Mouse (Mus musculus) telencephalon, adult 2 months (tissue): ENCODE data around the gene Ebf4.

ENCODE experiments used
- DNase-seq: peaks from one replicate; pipeline ENCODE4 v3.0.0-alpha.2; 2011; ENCODE audit warnings: low read depth, low spot score

Gene Ebf4

DNA sequence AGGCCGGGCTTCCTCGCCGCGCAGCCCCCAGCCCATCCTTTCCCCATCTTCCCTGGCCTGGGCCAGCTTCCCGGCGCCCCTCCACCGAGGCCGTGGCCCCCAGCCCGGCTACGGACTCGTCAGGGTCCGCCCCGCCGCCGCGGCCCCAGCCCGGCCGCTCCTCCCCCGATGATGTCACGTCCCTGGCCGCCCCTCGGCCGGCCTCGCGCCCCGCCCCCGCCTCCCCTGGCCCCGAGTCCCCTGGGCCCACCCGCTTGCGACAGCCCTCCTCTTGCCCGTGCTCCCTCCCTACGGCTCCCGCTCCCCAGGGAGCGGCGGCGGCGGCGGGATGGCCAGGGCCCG, at the start of gene Ebf4:
Gene Ebf4 (plus strand): TSS at position 234 of the 342 bp plus-strand sequence.
- DNase-seq = no peak

DNA sequence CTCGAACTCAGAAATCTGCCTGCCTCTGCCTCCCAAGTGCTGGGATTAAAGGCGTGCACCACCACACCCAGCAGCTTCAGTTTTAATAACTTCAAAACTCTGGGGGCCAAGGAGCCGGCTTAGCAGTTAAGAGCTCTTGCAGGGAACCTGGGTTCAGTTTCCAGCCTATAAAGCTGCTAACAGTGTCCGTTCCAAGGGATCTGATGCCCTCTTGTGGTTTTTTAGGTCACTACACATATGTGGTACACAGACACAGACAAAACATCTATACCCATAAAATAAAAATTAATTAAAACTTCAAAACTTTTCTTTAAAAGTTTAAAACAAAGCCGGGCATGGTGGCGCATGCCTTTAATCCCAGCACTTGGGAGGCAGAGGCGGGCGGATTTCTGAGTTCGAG, 48.1 kb upstream of the Ebf4 start:
- DNase-seq = no peak

DNA sequence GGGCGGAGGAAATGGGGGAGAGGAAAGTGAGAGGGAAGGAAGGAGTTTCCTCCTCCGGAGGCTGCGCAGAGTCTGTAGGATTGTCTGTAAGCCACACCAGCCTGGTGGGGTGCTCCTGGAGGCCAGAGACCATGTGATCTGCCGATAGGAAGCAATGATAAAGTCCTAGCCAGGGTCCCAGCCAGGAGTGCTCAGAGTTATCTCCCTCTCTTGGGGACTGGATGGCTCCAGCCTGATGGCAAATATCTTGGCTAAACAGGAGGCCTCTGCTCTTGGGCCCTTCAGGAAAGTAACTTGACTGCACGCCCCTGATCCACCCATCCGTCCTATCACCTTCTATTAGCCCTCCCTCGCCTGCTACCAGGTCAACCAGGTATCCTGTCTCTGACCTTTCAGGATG, 46.7 kb upstream of the Ebf4 start:
- no peak for DNase-seq

DNA sequence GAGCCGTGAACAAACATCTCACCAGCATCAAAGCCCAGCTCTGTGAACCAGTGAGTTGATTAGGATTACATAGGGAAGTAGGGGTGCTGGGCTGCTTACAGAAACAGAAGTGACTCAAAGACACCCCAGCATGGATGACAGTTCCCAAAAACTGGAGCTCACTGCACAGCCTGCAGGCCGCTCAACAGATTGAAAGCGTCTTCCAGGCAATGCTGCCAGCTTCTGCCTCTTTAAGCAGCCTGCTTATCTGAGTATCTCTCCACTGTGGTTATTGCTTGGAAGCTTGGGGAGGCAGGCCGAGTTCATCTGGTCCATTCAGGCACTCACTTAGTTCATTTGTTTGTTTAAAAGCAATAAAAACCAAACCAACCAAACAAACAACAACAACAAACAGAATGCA, 38.2 kb upstream of the Ebf4 start:
- no peak for DNase-seq

DNA sequence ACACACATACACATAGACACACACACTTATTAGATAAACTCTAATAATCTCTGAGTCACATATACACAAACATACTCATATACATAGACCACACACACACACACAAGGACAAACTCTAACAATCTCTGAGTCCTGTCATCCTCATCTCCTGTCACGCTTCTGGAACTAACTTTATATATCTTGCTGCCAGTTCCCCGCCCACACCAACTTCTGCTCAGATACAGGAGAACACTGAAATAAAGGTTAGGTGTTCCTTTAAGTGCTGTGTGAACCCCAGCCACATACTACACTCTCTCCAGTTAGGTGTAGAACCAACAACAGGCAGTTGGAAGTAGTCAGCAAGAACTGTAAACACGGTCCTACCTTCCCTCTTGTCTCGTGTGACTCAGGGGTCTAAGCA, 34.1 kb upstream of the Ebf4 start:
- DNase-seq = no peak

DNA sequence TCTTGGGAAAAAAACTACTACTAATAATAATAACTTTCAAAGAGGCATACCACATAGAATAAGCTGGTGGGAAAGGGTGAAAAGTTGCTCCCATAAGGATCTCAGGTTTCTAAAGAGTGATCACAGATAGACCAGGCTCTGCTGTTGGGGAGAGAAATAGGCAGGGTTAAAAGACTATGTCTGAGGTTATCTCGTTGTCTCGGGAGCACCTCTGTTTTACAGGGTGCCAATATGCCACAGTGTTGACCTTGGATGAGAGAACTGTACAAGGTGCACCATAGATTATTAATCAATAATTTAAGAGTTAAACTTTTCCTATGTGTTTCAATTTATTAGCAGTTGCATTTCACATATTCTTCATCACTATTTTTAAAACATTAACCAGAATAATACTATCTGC, 33.1 kb upstream of the Ebf4 start:
- no peak for DNase-seq

DNA sequence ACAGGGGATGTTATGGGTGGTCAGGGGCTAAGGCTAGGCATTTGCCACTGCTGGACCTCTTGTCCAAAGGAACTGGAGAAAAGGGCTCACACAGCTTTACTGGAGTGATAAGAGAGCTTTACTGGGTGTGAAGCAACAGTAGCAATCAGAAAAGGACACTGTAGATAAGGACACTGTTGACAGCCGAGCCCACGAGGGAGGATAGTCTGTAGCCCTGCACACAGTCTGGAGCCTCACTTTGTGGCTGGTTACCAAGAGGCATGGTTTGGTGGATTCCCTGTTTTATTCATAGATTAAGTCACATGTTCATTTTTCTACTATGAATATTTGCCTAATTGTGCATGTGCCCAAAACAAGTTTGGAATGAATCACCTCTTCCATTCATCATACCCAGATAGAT, 32.6 kb upstream of the Ebf4 start:
- no peak for DNase-seq

DNA sequence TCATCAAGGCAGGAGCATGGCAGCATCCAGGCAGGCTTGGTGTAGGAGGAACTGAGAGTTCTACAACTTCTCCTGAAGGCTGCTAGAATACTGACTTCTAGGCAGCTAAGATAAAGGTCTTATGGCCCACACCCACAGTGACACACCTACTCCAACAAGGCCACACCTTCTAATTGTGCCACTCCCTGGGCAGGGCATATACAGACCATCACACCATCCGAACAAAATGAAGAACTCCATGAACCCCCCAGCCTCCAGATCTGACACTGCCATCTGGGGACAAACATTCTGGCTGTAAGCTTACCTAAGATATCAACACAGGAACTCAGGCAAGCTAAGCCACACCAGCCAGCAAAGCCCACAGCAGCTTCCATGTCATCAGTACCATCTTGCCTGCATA, 29.4 kb upstream of the Ebf4 start:
- no peak for DNase-seq

DNA sequence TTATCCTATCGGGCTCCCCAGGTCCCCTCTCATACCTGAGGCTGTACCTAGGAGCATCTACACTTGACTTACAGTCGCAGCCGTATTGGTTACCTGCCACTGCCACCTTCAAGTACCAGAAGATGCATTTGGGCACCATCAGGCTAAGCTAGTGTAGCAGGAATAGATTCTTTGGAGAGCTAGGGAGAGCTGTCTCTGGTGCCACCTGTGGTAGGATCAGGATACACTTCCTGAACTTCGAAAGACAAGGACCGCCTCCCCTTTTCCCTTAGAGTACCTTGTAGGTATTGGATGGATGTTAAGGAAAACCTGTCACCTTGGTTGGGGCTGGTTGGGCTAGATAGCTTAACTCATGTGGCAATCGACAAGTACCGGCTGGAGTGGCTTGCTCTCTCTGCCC, 26.9 kb upstream of the Ebf4 start:
- DNase-seq = no peak

DNA sequence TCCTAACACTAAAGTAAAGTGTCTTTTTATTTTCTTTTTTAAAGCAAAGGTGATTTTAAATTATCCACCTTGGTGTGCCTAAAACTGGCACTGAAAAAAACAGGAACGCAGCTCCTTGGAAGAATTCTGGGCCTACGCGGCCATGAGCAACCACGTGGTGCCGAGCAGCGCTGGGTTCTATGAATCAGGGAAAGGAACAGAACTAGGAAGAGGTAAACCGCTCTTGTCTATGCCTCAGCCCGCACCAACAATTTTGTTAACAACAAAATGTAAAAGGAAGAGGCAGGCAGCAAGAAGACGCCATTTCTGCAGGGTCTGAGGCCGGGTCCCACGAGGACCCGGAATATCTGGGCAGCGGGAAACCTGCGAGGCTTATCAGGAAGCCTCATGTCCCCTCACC, 21.2 kb upstream of the Ebf4 start:
- DNase-seq = no peak

DNA sequence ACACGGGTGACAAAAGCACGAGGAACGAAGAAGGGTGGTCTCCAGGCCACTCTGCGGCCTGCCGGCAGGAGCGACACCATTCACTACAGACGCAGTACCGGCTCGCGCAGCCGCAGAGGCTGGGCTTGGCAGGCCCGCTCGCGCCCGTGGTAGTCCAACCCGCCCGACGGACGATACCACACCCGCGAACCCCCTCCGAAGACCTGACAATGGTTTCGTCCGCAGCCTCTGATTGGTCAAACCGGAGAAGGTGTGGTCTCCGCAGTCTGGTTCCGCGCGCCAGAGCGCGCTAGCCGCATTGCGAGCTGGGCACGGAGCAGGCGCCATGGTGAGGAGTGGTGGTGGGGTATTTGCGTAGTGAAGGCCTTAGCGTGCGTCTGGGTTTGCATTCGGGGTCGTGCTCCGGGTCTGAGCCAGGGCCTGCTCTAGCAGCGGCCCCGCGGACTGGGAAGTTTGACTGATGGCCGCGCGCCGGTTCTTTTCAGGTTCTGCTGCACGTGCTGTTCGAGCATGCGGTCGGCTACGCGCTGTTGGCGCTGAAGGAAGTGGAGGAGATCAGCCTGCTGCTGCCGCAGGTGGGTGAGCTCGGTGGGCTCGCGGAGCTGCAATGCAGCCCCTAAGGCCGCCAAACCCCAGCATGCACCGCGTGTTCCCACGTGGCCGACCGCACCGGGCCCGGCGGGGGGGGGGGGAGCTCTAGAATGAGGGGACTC, 20.7 kb upstream of the Ebf4 start, which contains the start of gene Nop56:
Gene Nop56 (plus strand): TSS at position 282 of the 713 bp plus-strand sequence.
- peak; percentile 98 for DNase-seq

DNA sequence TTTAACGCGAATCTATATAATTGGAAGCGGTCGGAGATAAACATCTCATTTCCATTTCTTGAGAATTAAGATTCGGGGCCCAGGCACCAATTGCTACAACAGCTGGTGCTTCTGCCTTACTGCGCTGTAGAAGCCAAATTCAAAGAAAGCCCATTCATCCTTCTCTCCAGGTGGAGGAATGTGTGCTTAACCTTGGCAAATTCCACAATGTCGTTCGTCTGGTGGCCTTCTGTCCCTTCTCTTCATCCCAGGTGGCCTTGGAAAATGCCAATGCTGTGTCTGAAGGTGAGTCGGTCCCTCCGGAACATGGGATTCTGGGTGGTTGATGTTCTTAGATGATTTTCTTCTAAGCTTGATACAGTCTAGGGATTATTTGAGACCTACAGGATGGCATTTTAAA, 20.1 kb upstream of the Ebf4 start:
- DNase-seq = no peak

DNA sequence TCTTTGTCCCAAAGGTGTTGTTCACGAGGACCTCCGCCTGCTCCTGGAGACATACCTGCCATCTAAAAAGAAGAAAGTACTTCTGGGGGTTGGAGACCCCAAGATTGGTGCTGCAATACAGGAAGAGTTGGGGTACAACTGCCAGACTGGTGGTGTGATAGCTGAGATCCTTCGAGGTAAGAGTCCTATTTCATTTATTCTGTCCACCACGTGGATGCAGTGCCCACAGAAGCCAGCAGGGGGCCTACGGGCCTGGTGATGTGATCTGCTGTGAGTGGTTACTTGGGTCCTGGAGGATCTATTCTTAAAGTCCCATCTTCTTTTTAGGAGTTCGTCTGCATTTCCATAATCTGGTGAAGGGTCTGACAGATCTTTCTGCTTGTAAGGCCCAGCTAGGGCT, 19.3 kb upstream of the Ebf4 start:
- DNase-seq = no peak

DNA sequence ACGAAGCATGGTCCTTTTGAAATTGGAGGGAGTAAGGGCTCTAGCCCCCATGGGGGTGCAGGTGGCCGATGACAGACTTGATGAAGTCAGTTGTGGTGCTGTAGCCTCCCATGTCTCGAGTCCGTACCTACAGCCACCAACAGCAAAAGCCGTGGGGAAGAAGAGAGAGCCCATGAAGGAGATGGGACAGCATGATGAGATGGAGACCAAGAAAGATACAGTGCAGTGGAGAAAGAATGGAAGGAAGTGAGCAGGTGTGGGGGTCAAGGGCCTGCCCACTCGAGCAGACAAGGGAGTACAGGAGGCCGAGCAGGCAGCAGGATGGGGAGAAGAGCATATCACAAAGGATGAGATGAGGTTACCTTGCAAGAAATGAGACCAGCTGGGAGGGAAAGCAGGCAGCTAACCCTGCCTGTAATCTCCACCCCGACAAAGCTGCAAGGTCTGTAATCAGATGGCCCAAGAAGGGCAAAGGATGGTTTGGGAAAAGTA, 15.3 kb upstream of the Ebf4 start:
- no peak for DNase-seq

DNA sequence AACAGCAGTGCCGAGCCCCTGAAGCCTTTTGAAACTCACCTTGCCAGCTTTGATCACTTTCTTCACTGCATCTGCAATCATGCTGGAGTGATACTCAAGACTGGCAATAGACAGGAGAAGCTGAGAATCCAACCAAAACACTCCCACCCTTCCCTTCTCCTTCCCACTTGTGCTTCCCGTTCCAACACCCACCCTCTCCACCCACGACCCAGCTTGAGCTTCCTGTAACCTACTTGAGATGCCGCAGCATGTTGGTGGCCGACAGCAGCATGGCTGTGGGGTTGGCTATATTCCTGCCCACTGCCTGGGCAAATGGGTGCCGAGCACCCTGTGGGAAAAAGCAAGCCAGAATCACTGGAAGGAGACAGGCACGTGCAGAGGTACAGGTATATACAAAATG, 14.7 kb upstream of the Ebf4 start:
- no peak for DNase-seq

DNA sequence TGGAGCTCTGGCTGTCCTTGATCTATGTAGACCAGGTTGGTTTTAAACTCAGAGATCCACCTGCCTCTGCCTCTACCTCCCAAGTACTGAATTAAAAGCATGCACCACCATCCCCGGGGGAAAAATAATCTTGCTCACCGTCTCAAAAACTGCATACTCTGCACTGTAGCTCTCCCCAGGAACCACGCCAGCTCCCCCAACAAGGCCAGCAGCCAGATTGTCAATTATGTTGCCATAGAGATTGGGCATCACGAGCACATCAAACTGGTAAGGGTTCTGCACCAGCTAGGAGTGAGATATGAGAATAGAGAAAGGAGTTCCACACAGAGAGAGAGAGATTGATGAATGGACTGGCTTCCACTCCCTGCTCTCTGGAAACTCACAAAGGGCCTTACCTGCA, 14.2 kb upstream of the Ebf4 start:
- no peak for DNase-seq

DNA sequence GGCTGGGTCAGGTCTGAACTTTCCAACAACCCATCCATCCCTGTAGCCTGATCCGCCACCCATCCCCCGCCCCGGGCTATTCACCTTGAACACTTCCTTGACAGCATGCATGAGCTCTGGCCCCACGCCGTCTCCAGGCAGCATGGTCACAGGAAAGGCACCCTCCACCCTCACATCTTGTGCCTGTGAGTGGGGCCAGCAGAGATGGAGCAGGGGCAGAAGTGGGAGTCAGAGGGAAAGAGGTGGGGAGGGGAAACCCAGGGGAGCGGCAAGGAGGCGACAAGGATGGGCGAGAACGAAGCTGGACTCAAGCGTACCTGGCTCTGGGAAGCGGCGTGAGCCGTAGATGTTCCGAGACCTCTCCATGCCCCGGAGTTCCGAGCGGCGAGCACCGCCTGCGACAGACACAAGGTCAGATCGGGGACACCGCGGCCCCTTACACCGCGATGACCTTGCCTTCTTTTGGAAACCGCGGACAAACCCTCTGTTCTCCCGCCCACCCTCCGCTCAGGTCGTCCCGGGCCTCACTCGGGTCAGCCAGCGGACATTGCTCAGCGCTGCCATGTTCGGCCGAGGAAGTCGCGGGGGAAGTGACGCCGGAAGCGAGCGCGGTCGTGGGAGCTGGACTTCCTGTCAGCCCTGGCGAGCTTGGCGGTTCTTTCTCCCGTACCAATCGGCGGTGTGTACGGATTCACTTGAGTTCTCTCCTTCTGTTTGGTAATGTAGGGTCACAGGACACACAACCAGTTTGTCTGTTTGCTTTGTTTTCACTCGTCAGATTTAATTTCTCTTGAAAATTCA, 10.9 kb upstream of the Ebf4 start, which contains the start of gene Idh3b:
Gene Idh3b (minus strand): TSS at position 694 of the 801 bp plus-strand sequence.
- DNase-seq = peak; percentile 81

DNA sequence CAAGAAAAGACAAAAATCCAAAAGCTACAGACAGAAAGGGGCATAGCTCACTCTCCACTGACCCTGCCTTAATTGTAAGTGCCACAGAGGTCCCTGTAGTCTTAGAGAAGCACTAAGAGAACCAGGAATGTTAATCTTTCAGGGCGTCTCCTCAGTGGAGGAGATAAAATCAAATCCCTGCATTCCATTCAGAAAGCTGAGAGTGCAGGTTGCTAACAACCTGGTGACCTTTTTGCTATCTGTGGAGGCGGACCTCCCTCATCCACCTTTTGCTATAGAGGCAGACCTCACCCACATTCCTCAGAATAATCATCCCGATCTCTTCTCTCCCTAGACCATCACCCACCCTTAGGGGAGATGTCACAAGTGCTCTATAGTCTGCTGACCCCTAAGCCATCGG, 5.9 kb upstream of the Ebf4 start:
- no peak for DNase-seq

DNA sequence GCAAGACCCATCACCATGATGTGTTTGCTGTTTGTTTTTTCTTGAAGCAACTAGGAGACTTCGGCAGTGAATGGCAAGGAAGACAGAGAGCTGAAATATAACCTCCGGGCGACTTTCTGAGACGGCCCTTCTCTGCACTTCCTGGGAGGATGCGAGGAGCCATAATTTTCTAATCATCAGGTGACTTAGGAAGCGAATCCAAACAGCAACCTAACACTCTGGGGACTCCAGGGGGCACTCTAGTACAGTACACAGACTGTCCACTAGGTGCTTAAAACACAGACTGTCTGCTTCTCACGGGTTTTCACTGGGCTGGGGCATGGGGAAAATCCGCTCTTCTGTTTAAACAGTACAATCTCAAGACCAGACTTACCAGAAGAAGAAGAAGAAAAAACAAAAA, 3.5 kb upstream of the Ebf4 start:
- peak; percentile 81 for DNase-seq

DNA sequence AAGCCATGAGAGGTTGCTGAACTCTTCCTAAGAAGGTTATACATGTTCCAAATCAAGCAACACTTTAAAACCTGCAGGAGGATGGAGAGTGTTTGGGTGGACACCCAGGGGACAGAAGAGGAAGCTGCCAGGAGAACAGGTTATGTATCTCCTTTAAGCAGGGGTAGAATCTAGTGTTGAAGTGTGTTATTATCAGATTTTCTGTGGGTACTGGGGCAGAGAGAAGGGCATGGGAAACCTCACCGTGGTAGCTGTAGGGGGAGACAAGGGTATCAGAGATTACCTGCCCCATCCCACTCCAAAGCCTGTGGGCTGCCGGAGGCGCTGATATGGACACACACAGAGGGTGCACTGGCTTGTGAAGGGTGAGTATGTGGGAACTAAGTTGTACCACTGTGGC, 2.0 kb upstream of the Ebf4 start:
- DNase-seq = no peak

DNA sequence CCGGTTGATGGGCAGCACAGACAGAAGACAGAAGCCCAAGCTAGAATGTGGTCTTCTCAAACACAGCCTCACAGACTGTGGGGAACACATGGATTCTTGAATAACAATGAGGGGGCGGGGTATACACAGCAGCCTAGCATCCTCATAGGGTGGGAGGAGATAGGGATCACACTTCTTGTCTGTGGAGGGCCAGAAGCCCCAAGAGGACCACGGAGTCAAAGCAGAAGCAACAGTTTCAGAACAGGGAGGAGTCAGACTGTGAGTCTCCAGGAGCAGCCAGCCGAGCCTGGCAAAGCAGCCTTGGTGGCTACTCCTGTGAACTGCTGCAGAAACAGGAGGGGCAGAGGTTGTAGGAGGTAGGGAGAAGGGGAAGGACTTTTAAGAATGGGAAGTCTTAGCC, 1.5 kb upstream of the Ebf4 start:
- DNase-seq = no peak

DNA sequence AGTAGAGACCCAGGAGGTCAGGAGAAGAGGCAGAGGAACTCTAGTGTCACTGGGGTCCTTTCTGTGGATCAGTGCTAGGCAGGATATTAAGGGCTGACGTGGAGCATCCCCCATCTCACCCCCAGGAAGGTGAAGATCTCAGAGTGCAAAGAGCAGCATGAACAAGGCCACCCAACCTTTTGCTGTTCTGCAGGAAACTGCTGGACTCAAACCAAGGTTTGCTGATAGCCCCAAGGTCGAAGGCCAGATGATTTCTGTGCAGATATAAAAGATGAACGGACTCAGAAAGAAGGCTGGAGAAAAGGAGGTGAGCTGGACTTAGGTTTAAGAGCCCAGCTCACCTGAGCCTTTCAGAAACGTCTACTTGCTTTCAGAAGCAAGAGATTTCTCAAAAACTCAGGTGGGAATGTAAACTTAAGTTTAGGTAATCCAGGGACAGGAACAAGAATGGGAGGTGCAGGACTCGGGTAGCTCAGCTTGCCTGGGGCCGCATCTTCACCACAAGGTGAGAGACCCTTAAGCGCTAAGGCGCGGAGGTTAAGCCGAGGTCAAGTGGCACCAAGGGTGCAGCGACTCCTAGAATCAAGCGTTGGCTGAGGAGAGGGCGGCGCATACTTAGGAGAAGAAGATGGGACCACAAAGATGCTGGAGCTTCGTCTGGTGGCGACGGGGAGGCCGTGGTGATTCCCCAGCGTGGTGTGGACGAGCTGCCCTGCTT, 592 bp upstream of the Ebf4 start:
- DNase-seq = no peak
